Mouse (Mus musculus) testis, postnatal 14 days (tissue): ENCODE data around the gene Pla2g2d.

Experiments used
- DNase-seq: peaks from one replicate; pipeline ENCODE4 v3.0.0; 2021; ENCODE audit warnings: low spot score

Gene Pla2g2d

DNA sequence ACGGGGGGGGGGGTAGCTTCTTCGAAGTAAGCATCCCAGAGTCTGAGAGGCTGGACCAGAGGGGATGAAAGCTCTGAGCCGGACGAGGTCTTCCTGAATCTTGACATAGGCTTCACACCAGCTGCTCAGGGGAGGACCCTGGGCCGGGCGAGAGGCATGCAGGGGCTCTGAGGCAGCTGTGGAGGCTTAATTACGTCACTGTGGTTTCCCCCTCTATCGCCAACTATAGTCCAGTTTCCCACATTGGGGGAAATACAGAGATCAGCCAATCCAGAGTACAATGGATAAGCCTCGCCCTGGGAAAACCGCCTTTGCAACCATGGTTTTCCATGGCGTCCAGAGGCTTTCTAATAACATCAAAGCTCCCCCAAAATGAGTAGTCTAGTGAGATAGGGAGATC is 51.6 kb downstream of the Pla2g2d start:
- DNase-seq: no peak
